ENCODE assay signal across 9 mouse cellular contexts in the genomic region with DNA sequence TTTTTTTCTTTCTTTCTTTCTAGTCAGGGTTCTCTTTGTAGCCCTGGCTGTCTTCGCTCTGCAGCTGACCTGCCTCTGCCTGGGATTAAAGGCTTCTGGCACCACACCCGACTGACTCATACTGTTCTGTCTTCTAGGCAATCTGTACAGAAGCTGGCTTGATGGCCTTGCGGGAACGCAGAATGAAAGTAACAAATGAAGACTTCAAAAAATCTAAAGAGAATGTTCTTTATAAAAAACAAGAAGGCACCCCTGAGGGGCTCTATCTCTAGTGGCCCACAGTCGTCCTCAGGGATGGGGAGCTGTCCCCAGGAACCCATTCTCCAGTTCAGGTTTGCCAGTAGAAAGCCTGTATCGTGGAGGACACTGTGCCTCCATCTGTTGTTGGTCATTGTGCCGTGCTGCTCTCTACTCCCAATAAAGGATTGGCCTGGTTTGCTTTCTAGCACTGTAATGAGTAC. TPM values are rescaled to one million over a fixed set of nuclear protein-coding genes. Genes with fewer than 3 reads are reported as not detected.
DNase-seq lines count a peak whose midpoint lies in the region; ATAC-seq lines count a peak whose summit lies in the region.
"Had no signal": no experiment of that assay in that cellular context is flagged by ENCODE, and none has a peak within 500 bp of the region (broad histone marks: within the 10 kb centered on the region; RNA-seq: fewer than 3 reads in every experiment).

No protein-coding gene starts in this region.

- H3K4me1 ChIP-seq in kidney, embryonic 15.5 days, result peaks cover 8% of the 10 kb centered on the region

- H3K9me3 ChIP-seq in kidney, embryonic 15.5 days (replicated peaks), result no peaks in the 10 kb centered on the region

- intact Hi-C loops in gastrocnemius, postnatal 14 days (cut with DNase I; ENCODE audit: low total_unique reads), result no loop called here

- H3K27me3 ChIP-seq in kidney, embryonic 15.5 days, result no peaks in the 10 kb centered on the region

- peaks cover 96% of the 10 kb centered on the region for H3K36me3 ChIP-seq in kidney, embryonic 15.5 days

- WGBS in kidney, embryonic 15.5 days, result 90% methylated on average over 7 of the region's 7 CpGs

- no peak overlapping the region for H3K4me2 ChIP-seq in kidney, embryonic 15.5 days

- ATAC-seq in kidney, embryonic 15.5 days (replicated peaks; ENCODE audit: low FRiP score), result no peak

- no peak overlapping the region for H3K27ac ChIP-seq in kidney, embryonic 15.5 days
- H3K27ac ChIP-seq: liver, embryonic 14.5 days had no signal

- H3K4me3 ChIP-seq in kidney, embryonic 15.5 days (replicated peaks), result no peak overlapping the region

- peak; percentile 36 for DNase-seq in cerebellum, adult 11 months
- DNase-seq in cerebellum, adult 11-12 months, result no peak
- peak; percentile 76 for DNase-seq in urinary bladder, postnatal 14 days (ENCODE audit: low spot score)
- no peak for DNase-seq in urinary bladder, adult 2 months (ENCODE audit: low spot score)
- DNase-seq in gastrocnemius, postnatal 14 days, result peak; percentile 77
- DNase-seq in urinary bladder, postnatal 36 days (ENCODE audit: low spot score in 2 of 2), result peak; percentile 58 to 73
- no peak for DNase-seq in kidney, postnatal 4 days

- no peak overlapping the region for H3K9ac ChIP-seq in kidney, embryonic 15.5 days
- H3K9ac ChIP-seq: liver, embryonic 14.5 days had no signal

RNA-seq across cellular contexts. Expression of gene Psmc1, which starts 13.0 kb away (rescaled TPM):
- polyA plus RNA-seq in urinary bladder, adult 2 months (2012; rRNA removed), result 108 and 118 TPM in 2 replicates
- total RNA-seq in gastrocnemius, postnatal 14 days (2021), result 100 to 1,000 TPM; 177 to 181 TPM
- polyA plus RNA-seq in kidney, embryonic 15.5 days (2015; fragmentation: Nextera tagmentation; extraction: Ambion mirVana), result 302 and 304 TPM in 2 replicates

RNA-seq across cellular contexts. Expression of gene Nrde2, which starts 36.5 kb away (rescaled TPM):
- 10.0 and 12.9 TPM in 2 replicates for polyA plus RNA-seq in urinary bladder, adult 2 months (2012; rRNA removed)
- 1 to 10 TPM; 7.7 to 9.7 TPM for total RNA-seq in gastrocnemius, postnatal 14 days (2021)
- 18.4 and 18.9 TPM in 2 replicates for polyA plus RNA-seq in kidney, embryonic 15.5 days (2015; fragmentation: Nextera tagmentation; extraction: Ambion mirVana)

Comparison
In these comparisons a context has a peak if more than half of its experiments do, and no peak if none do; other contexts are left out.
1. DNase-seq: peak in cerebellum, adult 11 months (single experiment), urinary bladder, postnatal 14 days (single experiment), gastrocnemius, postnatal 14 days (single experiment) and urinary bladder, postnatal 36 days (2 of 2); none in cerebellum, adult 11-12 months (single experiment), urinary bladder, adult 2 months (single experiment) and kidney, postnatal 4 days (0 of 2).